Mouse (Mus musculus): Measurements from ENCODE around the gene Gm10037.
"Not testable (repeated sequence)": the region's sequence is repeated elsewhere in the genome, so short reads cannot be mapped to it uniquely, and the experiment has no call there.

The Gm10037 gene

GRCm38 (mm10) chr13:67830911-67831336, at the start of gene Gm10037:
TSS of gene Gm10037 (plus strand) at chr13:67831106.
- DNase-seq (ENCODE audit: extremely low spot score, low read depth, low spot score): no peak

GRCm38 (mm10) chr13:67791921-67792455, 38.9 kb upstream of the Gm10037 start:
- no peak for DNase-seq (ENCODE audit: extremely low spot score, low read depth, low spot score)

GRCm38 (mm10) chr13:67798618-67799017, 32.3 kb upstream of the Gm10037 start:
- DNase-seq (ENCODE audit: extremely low spot score, low read depth, low spot score): no peak

GRCm38 (mm10) chr13:67799151-67799550, 31.8 kb upstream of the Gm10037 start:
- not testable (repeated sequence) for DNase-seq (ENCODE audit: extremely low spot score, low read depth, low spot score)

- DNase-seq (ENCODE audit: extremely low spot score, low read depth, low spot score): no peak
These were observed 19.2 kb upstream of the Gm10037 start for GRCm38 (mm10) chr13:67811651-67812210.

GRCm38 (mm10) chr13:67812961-67813709, 17.8 kb upstream of the Gm10037 start:
- DNase-seq (ENCODE audit: extremely low spot score, low read depth, low spot score): no peak

- DNase-seq (ENCODE audit: extremely low spot score, low read depth, low spot score): peak; percentile 76
These were observed 16.9 kb upstream of the Gm10037 start, which contains the start of gene Zfp273 for GRCm38 (mm10) chr13:67813710-67814660. TSS of gene Zfp273 (plus strand) at chr13:67813740.

GRCm38 (mm10) chr13:67818636-67819035, 12.3 kb upstream of the Gm10037 start:
- DNase-seq (ENCODE audit: extremely low spot score, low read depth, low spot score): no peak

- DNase-seq (ENCODE audit: extremely low spot score, low read depth, low spot score): not testable (repeated sequence)
These were observed 2.2 kb downstream of the Gm10037 start for GRCm38 (mm10) chr13:67833137-67833536.

GRCm38 (mm10) chr13:67843775-67844118, 12.8 kb downstream of the Gm10037 start:
- DNase-seq (ENCODE audit: extremely low spot score, low read depth, low spot score): no peak

GRCm38 (mm10) chr13:67844119-67844852, 13.4 kb downstream of the Gm10037 start:
- DNase-seq (ENCODE audit: extremely low spot score, low read depth, low spot score): no peak

GRCm38 (mm10) chr13:67844853-67845194, 13.9 kb downstream of the Gm10037 start:
- no peak for DNase-seq (ENCODE audit: extremely low spot score, low read depth, low spot score)

- no peak for DNase-seq (ENCODE audit: extremely low spot score, low read depth, low spot score)
These were observed 19.5 kb downstream of the Gm10037 start for GRCm38 (mm10) chr13:67850361-67850760.

GRCm38 (mm10) chr13:67853130-67853529, 22.2 kb downstream of the Gm10037 start:
- DNase-seq (ENCODE audit: extremely low spot score, low read depth, low spot score): no peak

- no peak for DNase-seq (ENCODE audit: extremely low spot score, low read depth, low spot score)
These were observed 23.1 kb downstream of the Gm10037 start for GRCm38 (mm10) chr13:67853983-67854382.

GRCm38 (mm10) chr13:67857317-67857716, 26.4 kb downstream of the Gm10037 start:
- DNase-seq (ENCODE audit: extremely low spot score, low read depth, low spot score): no peak

GRCm38 (mm10) chr13:67862508-67862907, 31.6 kb downstream of the Gm10037 start:
- no peak for DNase-seq (ENCODE audit: extremely low spot score, low read depth, low spot score)

GRCm38 (mm10) chr13:67863026-67863425, 32.1 kb downstream of the Gm10037 start, which contains the start of gene BC048507:
TSS of gene BC048507 (plus strand) at chr13:67863326.
- no peak for DNase-seq (ENCODE audit: extremely low spot score, low read depth, low spot score)

GRCm38 (mm10) chr13:67864764-67865350, 34.0 kb downstream of the Gm10037 start:
- DNase-seq (ENCODE audit: extremely low spot score, low read depth, low spot score): no peak

GRCm38 (mm10) chr13:67867899-67868298, 37.0 kb downstream of the Gm10037 start:
- no peak for DNase-seq (ENCODE audit: extremely low spot score, low read depth, low spot score)
